Mouse (Mus musculus) E14TG2a.4 (cell line): ENCODE measurements around the gene Pxylp1.

Experiments used
- CTCF ChIP-seq: conservative IDR thresholded peaks from 2 replicates; pipeline ENCODE4 v1.5.1; 2014; ENCODE audit warnings: low read length
- NANOG ChIP-seq: IDR thresholded peaks from 2 replicates; pipeline ENCODE4 v1.6.1; 2014; ENCODE audit warnings: borderline replicate concordance, low read length, mixed read lengths
- POU5F1 ChIP-seq: IDR thresholded peaks from 2 replicates; pipeline ENCODE4 v1.6.1; 2014; ENCODE audit warnings: low read length, borderline replicate concordance

DNA sequence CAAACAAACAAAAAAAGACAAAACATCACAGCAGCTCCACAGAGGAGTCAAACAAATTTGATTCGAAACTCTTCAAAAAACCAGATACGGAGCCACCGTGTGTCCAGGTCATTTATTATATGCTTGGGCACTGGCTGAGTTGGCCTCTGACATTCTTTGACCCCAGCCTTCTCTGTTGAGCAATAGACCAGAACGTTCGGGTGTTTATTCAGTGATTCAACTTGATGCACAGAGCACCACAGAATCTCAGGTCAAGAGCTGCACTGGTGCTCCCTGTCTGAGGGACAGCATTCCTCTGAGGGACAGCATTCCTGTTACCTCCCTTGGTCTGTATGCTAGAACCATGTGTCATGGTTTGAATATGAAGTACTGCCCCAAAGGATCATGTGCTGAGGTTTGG, 1.1 kb upstream of the Pxylp1 start:
- no peak for TF ChIP-seq CTCF
- no peak for TF ChIP-seq NANOG
- TF ChIP-seq POU5F1: no peak
